Mouse (Mus musculus) thymus, adult 2 months (tissue): ENCODE results near the gene Cd72.

ENCODE experiments used
- CTCF ChIP-seq: fragments of 200-500 bp; IDR thresholded peaks from 2 replicates; pipeline ENCODE4 v1.5.1; 2012; ENCODE audit warnings: mild to moderate bottlenecking, control low read depth, low read length, moderate library complexity, borderline replicate concordance; ENCODE audit not compliant: control insufficient read depth, poor library complexity, insufficient read depth; ENCODE audit errors: extremely low read depth
- POLR2A ChIP-seq: fragments of 200-500 bp; IDR thresholded peaks from 2 replicates; pipeline ENCODE4 v1.6.1; 2012; ENCODE audit warnings: mild to moderate bottlenecking, low read length, control low read depth, moderate library complexity; ENCODE audit not compliant: control insufficient read depth, poor library complexity, insufficient read depth; ENCODE audit errors: extremely low read depth

GRCm38 (mm10) chr4:43417269-43418062 is 37.0 kb downstream of the Cd72 start:
- TF ChIP-seq CTCF (no peak), POLR2A (no peak)
